Mouse (Mus musculus) right cerebral cortex, postnatal 4 days (tissue): ENCODE measurements around the gene Hoxd13.
A peak's percentile ranks its signal among the peaks of the same experiment; 100 is the strongest.

Source experiments
- DNase-seq: peaks from one replicate; pipeline ENCODE4 v3.0.0-alpha.2; 2022

Gene Hoxd13

DNA sequence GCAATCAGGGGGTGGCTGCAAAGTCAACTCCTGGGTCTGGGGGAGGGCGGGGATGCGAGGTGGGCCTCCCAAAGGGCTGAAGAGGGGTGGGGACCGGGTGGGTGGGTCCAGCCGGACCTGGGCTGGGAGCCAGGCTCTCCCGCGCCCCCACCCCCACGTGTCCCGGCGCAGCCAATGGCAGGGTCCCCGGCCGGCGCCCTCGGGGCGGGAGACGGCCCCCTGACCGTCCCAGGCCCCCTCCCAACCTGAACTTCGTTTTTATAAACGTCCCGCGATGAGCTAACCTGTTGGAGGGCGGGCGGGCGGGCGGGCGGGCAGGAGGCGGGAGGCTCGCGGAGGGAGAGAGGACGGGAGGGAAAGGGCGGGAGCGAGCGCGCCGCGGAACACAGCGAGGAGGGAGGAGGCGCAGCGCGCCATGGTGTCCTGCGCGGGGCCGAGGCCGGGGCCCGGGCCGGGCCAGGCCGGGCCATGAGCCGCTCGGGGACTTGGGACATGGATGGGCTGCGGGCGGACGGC lies at the start of gene Hoxd13:
Gene Hoxd13, plus strand, starts transcription at position 469 of the 516 bp plus-strand sequence.
- DNase-seq, result no peak

DNA sequence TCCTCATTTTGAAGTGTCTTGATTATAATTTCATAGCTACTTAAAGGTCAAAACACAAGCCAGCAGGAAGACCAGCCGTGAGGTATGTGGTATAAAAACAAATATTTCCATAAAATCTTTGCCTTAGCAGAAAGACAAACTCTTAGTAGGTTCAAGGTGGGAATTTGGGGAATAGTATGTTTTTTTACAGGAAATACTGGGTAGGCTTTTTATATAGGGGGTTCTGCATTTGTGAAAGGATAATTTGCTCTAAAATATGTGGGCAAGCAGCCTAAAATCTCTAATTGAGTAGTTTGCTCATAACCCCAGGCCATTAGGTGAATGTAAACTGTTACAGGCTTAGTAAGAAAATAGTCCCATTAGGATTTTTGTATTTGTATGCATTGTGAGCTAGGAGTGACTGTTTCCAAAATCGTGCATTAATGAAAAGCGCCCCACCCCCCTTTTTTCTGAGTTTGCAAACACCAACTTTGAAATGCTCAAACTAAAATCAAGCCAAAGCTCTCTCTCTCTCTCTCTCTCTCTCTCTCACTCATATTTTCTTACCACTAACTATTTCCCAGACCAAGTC lies 48.3 kb upstream of the Hoxd13 start:
- DNase-seq, result no peak

DNA sequence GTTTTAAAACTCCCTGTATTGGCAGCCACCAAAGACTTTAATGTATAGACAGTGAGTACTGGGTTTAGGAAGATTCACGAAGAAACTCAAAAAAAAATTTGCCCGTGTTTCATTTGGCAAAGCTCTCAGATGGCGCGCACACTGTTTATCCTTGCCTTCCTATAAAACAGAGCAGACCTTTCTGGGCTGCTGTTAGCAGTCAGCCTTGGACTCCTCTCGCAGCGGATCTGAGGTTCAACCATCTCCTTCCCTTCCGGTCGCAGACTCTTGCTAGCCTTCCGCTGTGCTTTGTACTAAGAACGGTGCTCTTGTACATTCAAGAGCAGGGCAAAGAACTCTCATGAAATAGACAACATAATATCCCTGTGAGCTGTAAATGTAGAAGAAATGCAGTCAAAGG lies 47.7 kb upstream of the Hoxd13 start:
- no peak for DNase-seq

DNA sequence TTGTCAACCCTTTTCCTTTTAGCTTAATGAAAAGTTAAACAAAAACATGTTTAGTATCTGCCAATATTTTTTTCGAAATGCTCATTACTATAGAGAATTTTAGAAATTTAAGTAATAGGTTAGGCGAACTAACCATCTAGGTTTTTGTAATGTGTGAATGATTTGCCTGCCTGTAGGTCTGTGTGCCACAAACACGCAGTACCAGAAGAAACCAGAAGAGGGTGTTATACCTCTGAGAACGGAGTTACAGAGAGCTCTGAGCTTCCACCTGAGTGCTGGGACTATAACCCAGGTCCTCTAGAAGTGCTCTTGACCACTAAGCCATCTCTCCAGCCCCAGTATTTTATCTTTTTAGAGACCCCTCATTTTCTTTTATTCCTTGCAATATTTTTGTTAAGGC lies 32.7 kb upstream of the Hoxd13 start:
- DNase-seq, result no peak

DNA sequence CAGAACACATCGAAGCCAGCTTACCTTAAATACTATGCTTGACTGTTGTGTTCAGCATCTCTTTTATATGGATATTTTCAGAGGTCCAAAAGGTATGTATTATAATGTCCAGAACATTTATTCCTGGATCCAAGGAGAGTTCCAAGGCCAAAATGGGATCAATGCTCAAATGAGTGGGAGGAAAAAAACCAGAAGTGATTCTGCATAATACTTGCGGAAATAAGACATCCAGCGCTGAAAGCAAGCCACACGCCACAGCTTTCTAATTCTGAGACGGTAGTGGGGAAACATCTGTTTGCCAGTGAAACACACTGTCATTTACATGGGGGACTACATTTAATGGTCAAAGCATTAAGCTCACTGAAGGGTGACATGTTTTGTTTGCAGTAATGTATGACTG lies 25.7 kb upstream of the Hoxd13 start:
- no peak for DNase-seq

DNA sequence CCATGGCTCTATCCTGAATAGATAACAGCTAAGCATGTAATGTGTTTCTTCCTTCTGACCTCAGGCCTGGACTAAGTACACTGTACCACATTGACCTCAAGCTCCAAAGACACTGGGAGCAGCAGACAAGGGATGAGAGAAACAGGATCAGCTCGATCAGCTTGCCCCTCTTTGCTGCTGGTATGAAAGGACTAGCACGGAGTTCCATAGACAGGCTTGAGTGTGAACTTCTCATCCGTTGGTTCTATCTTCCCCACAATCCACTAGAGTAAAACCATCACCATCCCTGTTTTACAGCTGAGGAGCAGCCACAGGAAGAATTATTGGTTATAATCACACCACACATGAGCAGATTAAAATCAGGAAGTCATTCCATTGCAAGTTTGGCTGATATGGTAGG lies 22.5 kb upstream of the Hoxd13 start:
- no peak for DNase-seq

DNA sequence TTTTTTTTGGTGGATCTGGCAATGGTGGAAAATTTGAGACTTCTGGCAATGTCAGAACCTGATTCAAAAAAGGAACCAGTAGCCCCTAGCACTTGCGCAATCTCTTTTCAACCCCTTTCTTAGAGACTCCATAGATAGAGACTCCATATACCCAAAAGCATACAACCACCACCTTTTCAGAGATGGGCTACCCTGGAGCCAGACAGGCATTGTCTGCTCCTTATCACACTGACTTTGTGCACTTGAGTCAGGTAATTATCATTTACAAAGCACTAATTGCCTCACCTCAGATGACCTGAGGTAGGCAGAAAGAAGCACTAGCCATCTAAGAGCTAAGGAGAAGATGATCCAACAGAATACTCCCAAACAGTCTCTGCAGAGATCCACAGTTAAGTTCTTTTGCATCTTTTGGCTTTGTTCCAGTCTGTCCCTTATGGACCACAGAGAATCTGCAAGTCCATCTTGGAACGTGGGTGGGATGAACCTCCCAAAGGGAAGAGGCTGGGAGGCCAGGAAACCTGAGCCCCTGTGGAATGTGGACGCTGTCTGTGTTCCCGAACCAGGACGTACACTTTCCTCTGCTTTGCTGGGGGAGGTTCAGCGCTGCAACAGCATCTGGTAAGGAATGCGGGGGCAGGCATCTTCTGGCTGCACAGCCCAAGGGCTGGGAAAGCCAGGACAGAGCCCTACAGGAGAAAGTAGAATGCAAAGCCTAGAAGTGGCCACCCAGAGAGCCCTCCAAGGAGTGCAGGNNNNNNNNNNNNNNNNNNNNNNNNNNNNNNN lies 20.8 kb upstream of the Hoxd13 start:
- no peak for DNase-seq

DNA sequence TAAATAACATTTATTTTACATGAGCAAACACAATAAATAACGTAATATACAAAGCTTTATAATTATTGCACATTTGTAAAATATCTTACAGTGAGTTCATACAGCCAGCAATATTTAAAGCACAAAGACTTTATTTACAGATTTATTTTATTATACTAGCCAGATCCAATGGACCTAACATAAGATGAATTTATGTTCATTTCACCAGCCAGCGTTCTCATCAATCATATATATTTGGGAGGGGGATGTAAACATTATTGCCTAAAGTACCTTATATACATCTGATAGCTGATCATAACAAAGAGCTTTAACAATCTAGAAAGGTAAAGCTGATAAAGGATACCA lies 15.1 kb upstream of the Hoxd13 start:
- DNase-seq, result no peak

DNA sequence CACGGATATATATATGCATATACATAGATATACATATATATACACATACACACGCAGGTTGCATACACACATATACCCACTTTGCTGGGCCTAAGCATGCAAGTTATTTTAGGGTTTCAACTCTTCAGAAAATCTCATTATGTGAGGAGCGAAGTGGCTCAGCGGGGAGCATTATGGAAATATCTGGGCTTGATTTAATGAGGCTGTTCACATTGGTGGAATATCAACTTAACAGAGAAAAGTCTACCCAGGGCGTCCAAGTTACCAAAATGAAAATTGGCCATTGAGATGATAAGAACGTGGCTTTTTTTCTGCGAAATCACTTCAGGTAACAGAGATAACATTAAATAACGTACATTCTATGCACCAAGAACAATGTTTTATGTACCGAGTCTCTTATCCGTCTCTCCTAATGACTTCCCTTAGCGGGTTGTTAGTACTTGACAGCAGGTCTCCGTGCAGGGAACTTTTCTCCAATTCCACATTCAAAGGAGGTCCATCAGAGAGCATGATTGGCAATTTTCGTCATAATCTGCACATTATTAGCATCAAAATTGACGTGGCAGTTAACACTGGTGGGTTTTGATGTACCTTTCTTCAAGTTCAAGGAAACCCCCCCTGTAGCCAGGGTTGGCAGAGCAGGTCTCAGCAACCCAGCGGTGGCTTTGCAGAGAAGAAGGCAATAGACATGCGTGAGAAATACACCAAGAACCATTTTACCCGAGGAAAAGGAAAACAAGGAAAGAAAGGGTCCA lies 14.2 kb upstream of the Hoxd13 start:
- DNase-seq, result no peak

DNA sequence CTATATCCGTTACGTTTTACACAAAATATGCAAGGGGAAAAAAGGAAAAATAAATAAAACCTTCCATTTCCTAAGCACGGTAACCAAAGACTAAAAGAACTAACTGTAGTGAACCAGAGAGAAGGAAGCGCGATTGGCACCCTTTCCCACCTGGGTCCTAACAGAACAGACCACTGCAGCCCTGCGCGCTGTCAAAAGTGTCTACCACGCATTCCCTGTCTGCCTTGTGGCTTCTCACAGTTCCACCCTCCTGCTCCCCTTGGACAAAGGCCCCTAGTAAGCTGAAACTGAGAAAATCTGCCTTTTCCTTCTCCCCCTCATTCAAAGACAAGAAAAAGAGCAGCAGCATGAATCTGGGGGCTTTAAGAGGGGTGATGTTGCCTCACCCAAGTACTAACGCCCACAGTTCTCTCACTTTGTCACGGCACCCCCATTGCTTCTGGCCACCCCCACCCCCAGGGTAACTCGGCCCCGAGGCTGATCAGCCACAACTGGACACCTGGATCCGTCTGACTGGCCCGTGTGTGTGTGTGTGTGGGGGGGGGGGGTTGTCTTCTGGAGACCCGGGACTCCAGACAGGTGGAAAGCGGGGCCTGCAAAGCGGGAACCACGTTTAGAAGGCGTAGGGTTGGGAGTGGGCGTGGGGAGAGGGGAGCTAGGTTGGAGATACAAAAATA lies 13.2 kb upstream of the Hoxd13 start:
- DNase-seq, result no peak

DNA sequence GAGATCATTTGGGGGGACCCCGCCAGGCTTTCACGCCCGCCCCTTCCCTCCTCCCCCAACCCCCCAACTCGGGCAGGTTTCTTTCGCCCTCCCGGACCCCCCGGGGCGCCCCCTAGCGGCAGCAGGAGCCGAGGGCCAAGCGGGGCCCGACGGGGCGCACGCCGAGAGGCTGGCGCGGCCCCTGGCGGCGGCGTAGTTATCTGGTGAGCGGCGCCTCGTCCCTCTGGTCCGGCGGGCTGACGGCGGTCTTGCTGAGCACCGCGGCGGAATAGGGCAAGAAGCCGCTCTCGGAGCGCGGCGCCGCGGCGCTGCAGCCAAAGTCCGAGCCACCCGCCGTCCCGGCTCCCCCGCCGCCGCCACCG lies 12.7 kb upstream of the Hoxd13 start:
- DNase-seq, result peak; percentile 38

DNA sequence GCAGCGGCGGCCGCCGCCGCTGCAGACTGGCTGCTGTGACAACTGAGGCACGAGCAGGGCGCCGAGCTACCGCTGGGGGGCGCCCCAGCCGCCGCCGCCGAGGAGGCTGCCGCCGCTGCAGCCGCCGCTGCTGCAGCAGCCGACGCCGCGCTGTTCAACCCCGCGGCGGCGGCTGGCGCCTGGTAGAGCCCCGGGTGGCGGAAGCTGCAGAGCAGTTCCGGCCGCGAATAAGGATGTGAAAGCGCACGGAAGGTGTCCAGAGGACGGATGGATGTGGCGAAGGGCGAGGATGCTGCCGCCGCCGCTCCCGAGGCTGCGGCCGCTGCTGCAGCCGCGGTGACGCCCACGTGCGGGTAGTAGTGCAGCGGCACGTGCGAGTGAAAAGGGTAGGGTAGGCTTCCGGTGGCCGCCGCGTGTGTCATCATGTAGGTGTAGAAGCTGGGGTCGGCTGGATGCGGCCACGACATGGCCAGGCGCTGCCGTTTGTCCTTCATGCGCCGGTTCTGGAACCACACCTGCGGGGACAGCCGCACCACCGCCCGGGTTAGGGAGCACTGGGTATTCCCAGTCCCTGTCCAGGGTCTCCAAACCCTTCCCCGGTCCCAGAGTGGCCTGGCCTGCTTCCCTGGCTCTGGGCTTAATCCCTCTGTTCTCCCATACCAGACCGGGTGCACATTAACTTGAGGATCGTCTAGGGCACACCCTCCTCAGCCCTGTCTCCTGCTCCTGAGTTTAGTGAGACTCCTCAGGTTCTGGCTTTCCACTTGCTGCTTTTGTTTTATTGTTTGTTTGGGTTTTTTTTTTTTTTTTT lies 12.1 kb upstream of the Hoxd13 start:
- no peak for DNase-seq

DNA sequence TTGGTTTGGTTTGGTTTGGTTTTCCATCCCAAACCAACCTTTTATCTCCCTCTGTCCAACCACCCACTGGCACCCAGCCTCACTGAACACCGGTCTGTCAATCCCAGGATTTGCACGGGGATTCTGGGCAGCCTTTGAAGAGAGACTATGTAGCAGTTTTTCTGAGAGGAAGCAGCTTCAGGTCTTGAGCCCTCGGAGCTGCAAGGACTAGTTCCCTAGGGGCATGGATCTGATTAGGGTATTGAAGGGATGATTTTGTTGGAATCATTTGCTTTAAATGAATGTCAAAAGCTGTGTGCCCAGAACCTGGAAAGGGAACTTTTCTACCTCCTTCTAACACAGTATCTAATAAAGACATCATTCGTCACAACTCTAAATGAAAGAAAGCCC lies 11.5 kb upstream of the Hoxd13 start:
- DNase-seq, result no peak

DNA sequence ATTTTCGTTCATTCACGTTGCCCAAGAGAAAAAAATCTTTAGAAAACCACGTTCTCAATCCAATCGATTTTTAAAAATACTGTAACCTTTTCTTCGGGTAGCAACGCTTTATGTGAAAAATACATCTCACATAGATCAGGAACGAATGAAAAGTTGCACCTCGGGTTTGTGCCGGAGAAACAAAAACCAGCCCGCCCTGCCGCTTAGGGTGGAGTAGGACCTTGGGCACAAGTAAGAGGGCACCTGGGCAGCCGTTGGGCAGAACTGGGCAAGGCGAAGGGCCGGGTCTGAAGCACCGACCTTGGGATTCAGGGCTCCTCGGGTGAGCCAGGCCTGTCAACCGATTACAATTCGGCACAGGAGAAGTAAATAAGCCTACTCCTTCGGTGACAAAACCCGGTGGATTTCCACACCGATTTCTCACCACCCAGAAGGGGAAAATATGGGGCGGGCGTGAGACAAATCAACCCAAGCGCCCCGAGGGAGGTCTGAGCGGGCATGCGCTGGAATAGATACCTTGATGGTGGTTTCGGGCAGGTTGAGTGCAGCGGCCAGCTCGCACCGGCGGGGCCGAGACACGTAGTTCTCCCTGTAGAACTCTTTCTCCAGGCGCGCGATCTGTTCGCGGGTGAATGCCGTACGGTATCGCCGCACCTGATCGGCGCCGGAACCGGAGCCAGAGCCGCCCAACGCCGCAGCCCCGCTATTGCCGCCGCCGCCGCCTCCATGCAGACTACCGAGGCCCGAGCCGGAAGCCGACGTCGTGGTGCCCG lies 10.7 kb upstream of the Hoxd13 start:
- no peak for DNase-seq

DNA sequence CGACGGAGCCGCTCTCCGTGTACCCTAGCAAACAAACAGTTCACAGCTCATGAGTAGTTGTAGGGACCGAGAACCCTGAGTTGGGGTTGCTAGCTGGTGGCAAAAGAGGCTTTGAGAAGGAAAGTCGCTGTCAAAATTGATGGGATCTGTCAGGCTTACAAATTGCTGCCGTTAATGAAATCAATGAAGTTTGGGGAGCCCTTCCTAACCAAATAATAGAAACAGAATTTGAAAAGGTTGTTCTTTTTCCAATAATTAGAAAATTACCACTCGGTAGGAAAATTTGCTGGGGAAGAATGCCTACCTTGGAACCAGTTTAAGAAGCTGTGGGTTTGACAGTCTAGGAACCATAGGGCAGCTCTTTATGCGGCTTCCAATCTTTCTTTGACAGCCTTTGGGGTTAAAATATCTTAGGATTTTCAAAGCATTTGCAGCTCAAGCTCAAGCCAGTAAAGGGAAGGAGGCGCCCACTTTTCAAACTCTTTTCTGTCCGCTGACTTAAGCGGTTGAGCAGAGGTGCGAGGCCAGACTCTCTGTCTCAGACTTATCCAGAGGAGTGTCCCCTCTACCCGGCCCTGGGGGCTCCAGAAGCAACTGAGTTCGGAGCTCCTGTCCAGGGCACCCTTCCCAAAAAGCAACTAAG lies 10.0 kb upstream of the Hoxd13 start:
- no peak for DNase-seq

DNA sequence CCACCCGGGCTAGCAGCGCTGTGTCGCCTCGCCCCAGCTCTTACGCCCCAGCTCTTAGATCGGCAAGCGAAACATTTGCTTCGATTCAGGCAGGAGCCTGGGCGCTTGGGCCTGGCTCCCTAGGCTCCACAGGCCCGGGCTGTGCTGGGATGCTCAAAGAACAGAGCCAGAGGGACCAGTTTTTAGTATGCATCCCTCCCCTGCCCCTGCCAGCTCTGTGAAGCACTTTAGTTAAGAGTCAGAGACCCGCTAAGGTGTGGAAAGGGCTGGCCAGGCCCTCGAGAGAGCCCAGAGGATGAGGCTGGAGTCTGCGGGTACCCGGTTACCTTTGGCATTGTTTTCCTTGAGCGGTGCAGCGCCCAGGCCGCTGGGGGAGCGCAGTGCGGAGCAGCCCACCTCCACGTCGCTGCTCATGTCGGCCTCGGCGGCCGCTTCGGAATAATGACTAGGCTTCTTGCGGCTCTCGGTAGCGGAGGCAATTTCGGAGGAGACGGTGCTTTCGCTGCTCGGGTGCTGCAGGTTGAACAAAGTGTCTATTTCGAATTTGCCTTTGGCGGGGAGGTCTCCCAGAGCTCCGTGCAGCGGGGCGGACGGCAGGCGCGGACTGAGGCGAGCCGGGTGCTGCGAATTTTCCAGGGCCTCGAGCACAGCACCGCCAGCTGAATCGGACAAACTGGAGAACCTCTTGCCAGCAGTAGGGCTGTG lies 9.3 kb upstream of the Hoxd13 start:
- no peak for DNase-seq

DNA sequence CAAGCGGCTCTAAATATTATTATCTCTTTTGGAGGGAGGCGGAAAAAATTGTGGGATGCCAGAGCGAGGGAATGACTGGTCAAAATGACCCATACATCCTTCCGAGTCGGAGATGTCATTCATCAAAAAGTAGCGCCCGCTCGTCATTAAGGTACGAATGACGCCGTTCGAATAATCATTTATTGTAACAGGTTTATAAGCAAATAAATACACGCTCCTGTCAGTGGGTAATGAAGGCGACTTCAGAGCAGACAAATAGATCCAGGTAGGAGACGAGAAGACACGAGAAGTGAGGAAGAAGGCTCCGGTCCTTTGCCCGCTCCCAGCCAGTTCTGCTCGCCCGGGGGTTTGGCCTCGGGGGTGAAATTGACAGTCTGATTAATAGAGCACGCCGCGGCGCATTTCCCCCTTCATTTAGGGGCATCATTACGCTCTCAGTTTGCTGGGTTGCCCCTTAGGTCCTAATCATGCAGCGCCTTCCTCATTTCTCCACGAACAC lies 8.6 kb upstream of the Hoxd13 start, which contains the start of gene Evx2:
Gene Evx2, minus strand, starts transcription at position 51 of the 499 bp plus-strand sequence.
- DNase-seq, result no peak

DNA sequence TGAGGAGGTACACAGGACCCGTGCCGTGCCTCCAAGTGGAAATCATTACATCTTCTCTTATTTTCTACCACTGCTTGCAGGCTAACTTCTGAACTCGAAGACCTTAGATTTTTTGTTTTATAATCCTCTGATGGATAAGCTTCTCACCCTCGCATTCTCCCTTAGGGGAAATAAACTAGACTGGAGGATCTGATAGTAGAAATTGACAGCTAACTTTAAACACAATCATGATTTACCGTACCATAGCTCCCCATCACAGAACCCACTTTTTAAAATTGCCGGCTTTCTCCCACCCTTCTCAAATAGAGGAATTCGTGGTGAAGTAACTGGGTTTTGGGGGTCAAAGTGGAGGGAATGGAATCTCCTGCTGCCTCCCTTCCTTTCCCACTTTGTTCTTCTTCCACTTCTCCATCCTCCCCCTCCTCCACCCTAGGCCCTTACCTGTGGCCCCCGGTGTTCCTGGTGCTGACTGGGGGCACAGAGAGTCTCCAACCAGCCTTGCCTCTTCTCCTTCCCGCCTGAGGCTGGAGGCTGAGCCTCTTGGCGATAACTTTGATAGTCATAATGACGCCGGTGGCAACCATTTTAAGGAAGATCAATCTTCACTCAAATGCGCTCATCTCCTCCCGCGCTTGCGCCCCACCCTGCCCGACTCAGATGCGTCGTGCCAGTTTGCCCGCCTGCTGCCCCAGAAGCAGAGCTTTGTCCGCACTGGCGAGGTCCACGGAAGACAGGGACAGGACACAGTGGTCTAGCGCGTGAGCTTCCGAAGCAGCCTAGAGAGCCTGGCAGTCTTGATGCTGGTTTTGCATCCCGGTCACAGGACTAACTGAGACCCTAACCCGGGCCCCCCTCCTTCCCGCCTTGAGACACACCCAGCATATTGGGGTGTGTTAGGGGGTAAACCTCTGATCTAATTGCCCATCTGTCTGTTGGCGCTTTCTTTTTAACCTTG lies 7.4 kb upstream of the Hoxd13 start:
- no peak for DNase-seq

DNA sequence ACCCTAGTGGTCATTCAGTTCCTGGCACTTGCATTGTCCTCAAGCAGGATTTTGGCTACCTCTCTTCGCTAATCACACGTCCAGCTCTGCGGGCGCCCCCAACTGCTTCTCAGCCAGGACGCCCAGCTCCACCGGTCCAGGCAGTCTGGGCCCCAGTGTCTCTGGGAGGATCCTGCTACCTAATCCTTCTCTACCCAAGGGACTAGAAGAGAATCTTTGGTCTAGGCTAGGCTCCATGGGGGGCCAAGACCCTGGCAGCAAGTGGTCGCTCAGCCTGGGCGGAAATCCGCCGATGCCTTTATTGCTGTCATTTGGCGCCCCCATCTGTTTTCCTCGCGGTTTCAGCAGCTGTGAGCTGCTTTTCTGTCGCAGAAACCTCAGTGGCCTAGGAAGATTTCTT lies 6.4 kb upstream of the Hoxd13 start:
- peak; percentile 71 for DNase-seq
